Mouse (Mus musculus): ENCODE data around the gene Rtn4ip1. TPM values are rescaled to one million over a fixed set of nuclear protein-coding genes. Genes with fewer than 3 reads are reported as not detected.

The Rtn4ip1 gene
- polyA plus RNA-seq, 1 experiment = 9.0 TPM

GRCm38 (mm10) chr10:44005677-44006641 is 104.4 kb downstream of the Rtn4ip1 start:
- DNase-seq = peak; percentile 54
- WGBS = 5% methylated on average over 40 of the region's 40 CpGs
- Histone ChIP-seq H3K4me1 (ENCODE audit: control insufficient read depth, insufficient read depth, low read length) (no peaks in the 10 kb centered on the region; the same call in none of the 2 replicates), H3K4me3 (replicated peaks; ENCODE audit: extremely low read depth, low read depth, low read length) (no peak overlapping the region)
- no peak for TF ChIP-seq CTCF (IDR thresholded peaks at IDR 0.05; ENCODE audit: insufficient read depth, low read length)
- TF ChIP-seq POLR2A (IDR thresholded peaks at IDR 0.05; ENCODE audit: borderline replicate concordance, extremely low read depth, low read depth, low read length) = no peak

Other genes with a start within 250 kb of the Rtn4ip1 start
- 4.6 and 7.1 TPM in 2 replicates for gene Qrsl1, start 62 bp upstream of the Rtn4ip1 start, polyA plus RNA-seq (2012; rRNA removed)
- gene Crybg1, start 247.0 kb downstream of the Rtn4ip1 start, polyA plus RNA-seq (2012; rRNA removed) = 3.0 and 7.0 TPM in 2 replicates

Data from lung, adult 2 months (tissue).